Mouse (Mus musculus): Measurements from ENCODE around the gene Ccdc6. TPM values are rescaled to one million over a fixed set of nuclear protein-coding genes. Genes with fewer than 3 reads are reported as not detected.
A peak's percentile ranks its signal among the peaks of the same experiment; 100 is the strongest.

Ccdc6 gene
- total and polyA plus RNA-seq, 3 experiments, result 14.3 to 28.5 (median 26.3) TPM

DNA sequence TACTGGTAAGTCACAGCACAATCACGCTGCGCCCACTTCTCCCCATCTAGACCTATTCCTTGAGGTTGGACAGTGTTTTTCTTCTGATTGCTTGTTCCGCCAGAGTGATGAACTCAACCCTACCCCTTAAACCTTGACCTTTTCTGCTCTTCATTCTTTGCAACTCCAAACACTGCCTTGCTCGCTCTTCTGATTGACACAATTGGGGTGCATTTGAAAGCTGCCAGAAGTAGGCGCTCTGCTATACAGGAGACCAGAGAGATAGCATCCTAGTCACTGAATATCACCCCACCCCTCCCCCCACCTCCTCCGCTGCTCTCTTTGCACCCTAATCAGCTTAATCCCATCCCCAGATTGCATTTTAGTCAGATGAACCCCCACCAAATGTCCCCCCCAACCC, 27.6 kb upstream of the Ccdc6 start:
- H3K9ac ChIP-seq (ENCODE audit: low read depth, low read length), result no peak overlapping the region
- H3K4me3 ChIP-seq, result no peak overlapping the region
- TF ChIP-seq EP300 (IDR thresholded peaks at IDR 0.05; ENCODE audit: insufficient read depth, low read depth, low read length), result no peak
- no peak for TF ChIP-seq CTCF (IDR thresholded peaks at IDR 0.05)
- TF ChIP-seq POLR2A (IDR thresholded peaks at IDR 0.05; ENCODE audit: insufficient read depth, low read depth, low read length), result no peak
- no peaks in the 10 kb centered on the region for H3K36me3 ChIP-seq (ENCODE audit: control insufficient read depth, insufficient read depth, low read length)
- intact Hi-C loops (cut with DNase I), result no loop called here
- no peaks in the 10 kb centered on the region for H3K4me1 ChIP-seq (ENCODE audit: control insufficient read depth, insufficient read depth, low read length)
- no peak for DNase-seq
- no peaks in the 10 kb centered on the region for H3K27me3 ChIP-seq (ENCODE audit: control insufficient read depth, insufficient read depth, low read length)
- WGBS, result 62% methylated on average over 6 of the region's 6 CpGs
- no peaks in the 10 kb centered on the region for H3K79me2 ChIP-seq (replicated peaks; ENCODE audit: control insufficient read depth, insufficient read depth, low read length)
- no peak overlapping the region for H3K27ac ChIP-seq

DNA sequence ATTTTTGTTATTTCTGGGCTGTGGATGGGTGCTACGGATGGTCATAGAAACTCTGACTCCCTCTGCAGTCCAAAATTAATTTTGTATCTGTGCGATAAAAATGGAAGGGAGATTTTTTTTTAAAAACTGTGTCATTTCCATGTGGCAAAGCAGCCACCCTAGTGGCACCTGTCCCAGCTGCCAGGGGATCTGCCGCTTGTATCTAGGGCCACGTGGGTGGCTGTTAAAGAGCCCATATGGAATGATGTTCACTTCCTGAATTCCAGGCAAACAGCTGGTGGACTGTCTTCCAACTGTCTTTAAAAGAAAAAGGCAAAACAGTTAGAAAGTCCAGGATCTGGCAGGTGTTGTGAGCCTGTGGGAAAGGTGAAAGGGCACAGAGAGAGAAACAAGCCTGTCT, 25.6 kb upstream of the Ccdc6 start:
- H3K4me3 ChIP-seq, result no peak overlapping the region
- H3K27me3 ChIP-seq (ENCODE audit: control insufficient read depth, insufficient read depth, low read length), result no peaks in the 10 kb centered on the region
- DNase-seq, result no peak
- no peaks in the 10 kb centered on the region for H3K4me1 ChIP-seq (ENCODE audit: control insufficient read depth, insufficient read depth, low read length)
- intact Hi-C loops (cut with DNase I), result no loop called here
- no peak overlapping the region for H3K27ac ChIP-seq
- H3K79me2 ChIP-seq (replicated peaks; ENCODE audit: control insufficient read depth, insufficient read depth, low read length), result no peaks in the 10 kb centered on the region
- H3K36me3 ChIP-seq (ENCODE audit: control insufficient read depth, insufficient read depth, low read length), result no peaks in the 10 kb centered on the region
- H3K9ac ChIP-seq (ENCODE audit: low read depth, low read length), result no peak overlapping the region
- TF ChIP-seq CTCF (IDR thresholded peaks at IDR 0.05) (no peak), POLR2A (IDR thresholded peaks at IDR 0.05; ENCODE audit: insufficient read depth, low read depth, low read length) (no peak), EP300 (IDR thresholded peaks at IDR 0.05; ENCODE audit: insufficient read depth, low read depth, low read length) (no peak)
- 79% methylated on average over 4 of the region's 4 CpGs for WGBS

DNA sequence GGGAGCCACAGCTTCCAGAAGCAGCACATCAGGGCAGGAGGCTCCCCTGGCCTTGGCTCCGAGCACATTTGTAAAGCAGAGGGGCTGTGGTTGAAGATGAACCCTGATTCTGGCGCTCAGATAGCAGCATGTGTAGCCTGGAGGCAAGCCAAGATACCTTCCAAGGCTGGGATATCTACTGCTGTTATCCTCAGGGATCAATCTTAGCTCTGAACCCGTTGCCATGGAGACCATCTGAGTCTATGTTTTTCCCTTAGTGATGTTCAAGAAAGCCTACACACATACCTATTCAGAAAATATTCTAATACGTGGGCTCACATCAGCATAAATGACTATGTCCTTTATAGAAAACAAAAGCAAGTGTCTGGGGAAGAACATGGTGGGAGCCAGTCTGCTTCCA, 19.5 kb upstream of the Ccdc6 start:
- peaks cover 3% of the 10 kb centered on the region for H3K4me1 ChIP-seq (ENCODE audit: control insufficient read depth, insufficient read depth, low read length)
- no peaks in the 10 kb centered on the region for H3K27me3 ChIP-seq (ENCODE audit: control insufficient read depth, insufficient read depth, low read length)
- no peak overlapping the region for H3K4me3 ChIP-seq
- no peak for DNase-seq
- H3K9ac ChIP-seq (ENCODE audit: low read depth, low read length), result no peak overlapping the region
- H3K27ac ChIP-seq, result no peak overlapping the region
- TF ChIP-seq CTCF (IDR thresholded peaks at IDR 0.05) (no peak), POLR2A (IDR thresholded peaks at IDR 0.05; ENCODE audit: insufficient read depth, low read depth, low read length) (no peak), EP300 (IDR thresholded peaks at IDR 0.05; ENCODE audit: insufficient read depth, low read depth, low read length) (no peak)
- WGBS, result 73% methylated on average over 4 of the region's 4 CpGs
- H3K79me2 ChIP-seq (replicated peaks; ENCODE audit: control insufficient read depth, insufficient read depth, low read length), result no peaks in the 10 kb centered on the region
- intact Hi-C loops (cut with DNase I), result no loop called here
- 0 out of 2 replicates have a peak, but pooled peaks cover 2% of the 10 kb centered on the region for H3K36me3 ChIP-seq (ENCODE audit: control insufficient read depth, insufficient read depth, low read length)

DNA sequence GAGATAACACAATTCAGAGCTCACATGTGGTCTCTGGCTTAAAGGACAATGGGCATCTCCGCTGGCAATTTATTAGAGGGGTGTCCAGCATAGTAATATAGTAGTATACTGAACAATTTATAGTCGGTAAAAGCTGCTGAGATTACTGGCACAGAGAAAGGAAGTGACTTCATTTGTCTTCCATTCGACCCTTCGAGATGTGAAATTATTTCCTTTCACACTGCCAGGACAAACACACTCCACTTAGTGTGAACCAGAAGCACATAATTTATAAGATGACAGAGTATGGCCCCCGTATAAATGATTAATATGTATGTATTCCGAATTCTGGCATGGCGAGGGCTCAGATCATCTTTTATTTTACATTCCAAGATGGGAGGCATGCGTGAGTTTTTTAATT, 16.0 kb upstream of the Ccdc6 start:
- no peak for TF ChIP-seq EP300 (IDR thresholded peaks at IDR 0.05; ENCODE audit: insufficient read depth, low read depth, low read length)
- no peak for TF ChIP-seq POLR2A (IDR thresholded peaks at IDR 0.05; ENCODE audit: insufficient read depth, low read depth, low read length)
- TF ChIP-seq CTCF (IDR thresholded peaks at IDR 0.05), result no peak
- no peak overlapping the region; the same call in 1 of the 2 replicates for H3K27ac ChIP-seq
- 37% methylated on average over 8 of the region's 8 CpGs for WGBS

DNA sequence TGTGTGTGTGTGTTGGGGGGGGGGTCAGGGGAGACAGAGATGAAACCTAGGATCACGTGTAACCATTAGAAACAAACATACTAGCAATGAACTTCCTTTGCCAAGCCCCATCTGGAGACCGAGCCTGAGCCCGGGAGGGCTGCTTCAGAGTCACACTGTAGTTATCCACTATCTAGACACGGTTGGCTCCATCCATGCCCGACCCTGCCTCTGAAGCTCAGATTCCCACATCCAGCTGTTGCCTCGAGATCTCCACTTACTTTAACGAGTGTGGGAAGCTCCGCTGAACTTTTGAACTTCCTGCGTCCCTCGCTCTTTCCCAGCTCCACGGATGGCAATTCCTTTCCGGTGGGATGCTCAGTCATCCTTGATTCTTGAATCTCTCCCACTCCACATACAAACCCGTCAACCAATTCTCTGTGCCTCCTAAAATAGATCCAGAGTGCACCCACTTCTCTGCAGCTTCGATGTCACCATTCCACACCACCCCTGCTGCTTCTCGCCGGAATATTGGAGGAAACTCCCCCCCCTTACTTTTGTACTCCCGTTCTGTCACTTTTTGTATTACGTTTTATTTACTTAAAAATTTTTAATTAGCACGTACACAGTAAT, 15.3 kb upstream of the Ccdc6 start:
- peak; percentile 9 to 37 for DNase-seq

More for the DNA sequence above, 16.0 kb upstream of the Ccdc6 start:
- no peak overlapping the region for H3K4me3 ChIP-seq
- no peaks in the 10 kb centered on the region for H3K27me3 ChIP-seq (ENCODE audit: control insufficient read depth, insufficient read depth, low read length)
- intact Hi-C loops (cut with DNase I), result no loop called here
- no peak for DNase-seq
- no peak overlapping the region for H3K9ac ChIP-seq (ENCODE audit: low read depth, low read length)
- H3K79me2 ChIP-seq (replicated peaks; ENCODE audit: control insufficient read depth, insufficient read depth, low read length), result no peaks in the 10 kb centered on the region
- H3K36me3 ChIP-seq (ENCODE audit: control insufficient read depth, insufficient read depth, low read length), result 0 out of 2 replicates have a peak, but pooled peaks cover 2% of the 10 kb centered on the region
- H3K4me1 ChIP-seq (ENCODE audit: control insufficient read depth, insufficient read depth, low read length), result peaks cover 4% of the 10 kb centered on the region

DNA sequence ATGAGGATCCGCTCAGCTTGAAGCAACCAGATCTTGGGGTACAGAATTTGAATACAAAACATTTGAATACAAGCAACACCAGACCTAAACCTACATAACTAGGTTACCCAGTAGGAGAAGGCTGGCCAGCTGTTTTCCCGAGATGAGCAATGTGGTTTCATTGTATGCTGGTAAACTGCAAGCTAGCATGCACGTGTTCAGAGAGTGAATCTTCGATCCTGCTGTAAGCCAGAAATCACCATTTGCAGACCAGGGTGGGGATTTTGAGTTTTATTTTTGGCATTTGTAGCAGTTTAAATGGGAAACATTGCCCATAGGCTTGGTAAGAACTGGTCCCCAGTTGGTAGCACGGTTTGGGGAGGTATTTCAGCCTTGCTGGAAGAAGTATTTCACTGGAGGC, 13.7 kb upstream of the Ccdc6 start:
- Histone ChIP-seq H3K36me3 (ENCODE audit: control insufficient read depth, insufficient read depth, low read length) (0 out of 2 replicates have a peak, but pooled peaks cover 2% of the 10 kb centered on the region), H3K27me3 (ENCODE audit: control insufficient read depth, insufficient read depth, low read length) (no peaks in the 10 kb centered on the region), H3K79me2 (replicated peaks; ENCODE audit: control insufficient read depth, insufficient read depth, low read length) (no peaks in the 10 kb centered on the region), H3K4me3 (no peak overlapping the region), H3K27ac (no peak overlapping the region), H3K4me1 (ENCODE audit: control insufficient read depth, insufficient read depth, low read length) (peaks cover 4% of the 10 kb centered on the region), H3K9ac (ENCODE audit: low read depth, low read length) (no peak overlapping the region)
- intact Hi-C loops (cut with DNase I), result no loop called here
- no peak for DNase-seq
- 94% methylated on average over 5 of the region's 5 CpGs for WGBS
- TF ChIP-seq EP300 (IDR thresholded peaks at IDR 0.05; ENCODE audit: insufficient read depth, low read depth, low read length) (no peak), CTCF (IDR thresholded peaks at IDR 0.05) (no peak), POLR2A (IDR thresholded peaks at IDR 0.05; ENCODE audit: insufficient read depth, low read depth, low read length) (no peak)

More for the DNA sequence above, 15.3 kb upstream of the Ccdc6 start:
- H3K79me2 ChIP-seq (replicated peaks; ENCODE audit: control insufficient read depth, insufficient read depth, low read length), result no peaks in the 10 kb centered on the region
- intact Hi-C loops (cut with DNase I), result no loop called here
- peak overlapping the region; percentile 26; the same call in 1 of the 2 replicates for H3K27ac ChIP-seq
- 0 out of 2 replicates have a peak, but pooled peaks cover 2% of the 10 kb centered on the region for H3K36me3 ChIP-seq (ENCODE audit: control insufficient read depth, insufficient read depth, low read length)
- no peak overlapping the region for H3K9ac ChIP-seq (ENCODE audit: low read depth, low read length)
- peaks cover 4% of the 10 kb centered on the region for H3K4me1 ChIP-seq (ENCODE audit: control insufficient read depth, insufficient read depth, low read length)
- no peak for TF ChIP-seq CTCF (IDR thresholded peaks at IDR 0.05)
- no peak for TF ChIP-seq EP300 (IDR thresholded peaks at IDR 0.05; ENCODE audit: insufficient read depth, low read depth, low read length)
- TF ChIP-seq POLR2A (IDR thresholded peaks at IDR 0.05; ENCODE audit: insufficient read depth, low read depth, low read length), result no peak
- H3K27me3 ChIP-seq (ENCODE audit: control insufficient read depth, insufficient read depth, low read length), result no peaks in the 10 kb centered on the region
- 24% methylated on average over 19 of the region's 19 CpGs for WGBS
- H3K4me3 ChIP-seq, result no peak overlapping the region
